Mouse (Mus musculus): ENCODE data around the gene Grm4.

Gene Grm4

GRCm38 (mm10) chr17:27488173-27488823 lies 32.9 kb downstream of the Grm4 start:
- no peak for DNase-seq (ENCODE audit: low read depth)

GRCm38 (mm10) chr17:27485940-27486339 lies 35.3 kb downstream of the Grm4 start:
- no peak for DNase-seq (ENCODE audit: low read depth)

- DNase-seq (ENCODE audit: low read depth): no peak
These were observed 37.6 kb downstream of the Grm4 start for GRCm38 (mm10) chr17:27483571-27483970.

GRCm38 (mm10) chr17:27480143-27481103 lies 40.8 kb downstream of the Grm4 start:
- DNase-seq (ENCODE audit: low read depth): no peak

GRCm38 (mm10) chr17:27475650-27476049 lies 45.6 kb downstream of the Grm4 start:
- no peak for DNase-seq (ENCODE audit: low read depth)

GRCm38 (mm10) chr17:27466620-27467019 lies 54.6 kb downstream of the Grm4 start:
- DNase-seq (ENCODE audit: low read depth): peak; percentile 17

- DNase-seq (ENCODE audit: low read depth): no peak
These were observed 55.3 kb downstream of the Grm4 start for GRCm38 (mm10) chr17:27465924-27466323.

GRCm38 (mm10) chr17:27464327-27464962 lies 56.8 kb downstream of the Grm4 start:
- DNase-seq (ENCODE audit: low read depth): no peak

GRCm38 (mm10) chr17:27459979-27460378 lies 61.2 kb downstream of the Grm4 start:
- no peak for DNase-seq (ENCODE audit: low read depth)

GRCm38 (mm10) chr17:27459241-27459640 lies 62.0 kb downstream of the Grm4 start:
- no peak for DNase-seq (ENCODE audit: low read depth)

- DNase-seq (ENCODE audit: low read depth): no peak
These were observed 63.2 kb downstream of the Grm4 start for GRCm38 (mm10) chr17:27457863-27458494.

GRCm38 (mm10) chr17:27457038-27457577 lies 64.1 kb downstream of the Grm4 start:
- no peak for DNase-seq (ENCODE audit: low read depth)

GRCm38 (mm10) chr17:27456364-27456763 lies 64.8 kb downstream of the Grm4 start:
- no peak for DNase-seq (ENCODE audit: low read depth)

- no peak for DNase-seq (ENCODE audit: low read depth)
These were observed 66.0 kb downstream of the Grm4 start for GRCm38 (mm10) chr17:27455012-27455784.

GRCm38 (mm10) chr17:27454396-27454795 lies 66.8 kb downstream of the Grm4 start:
- DNase-seq (ENCODE audit: low read depth): no peak

- DNase-seq (ENCODE audit: low read depth): no peak
These were observed 68.2 kb downstream of the Grm4 start for GRCm38 (mm10) chr17:27453045-27453444.

GRCm38 (mm10) chr17:27451787-27452186 lies 69.4 kb downstream of the Grm4 start:
- DNase-seq (ENCODE audit: low read depth): no peak

GRCm38 (mm10) chr17:27451216-27451615 lies 70.0 kb downstream of the Grm4 start:
- DNase-seq (ENCODE audit: low read depth): no peak

- no peak for DNase-seq (ENCODE audit: low read depth)
These were observed 71.4 kb downstream of the Grm4 start for GRCm38 (mm10) chr17:27449757-27450330.

- DNase-seq (ENCODE audit: low read depth): no peak
These were observed 72.5 kb downstream of the Grm4 start for GRCm38 (mm10) chr17:27448749-27449148.

Data from c-Kit-positive CD71-positive TER-119-negative erythroid progenitor cells, embryonic 14.5 days (primary cell).